Mouse (Mus musculus) heart, embryonic 13.5 days (tissue): ENCODE data around the gene Pnpla7. TPM values are rescaled to one million over a fixed set of nuclear protein-coding genes. Genes with fewer than 3 reads are reported as not detected.

Experiments used
- ATAC-seq: fragments of 200-750 bp; cut with Nextera tagmentation; 2 replicates; pipeline ENCODE4 v1.8.0; 2017; ENCODE audit warnings: moderate TSS enrichment; ENCODE audit not compliant: insufficient number of reproducible peaks, low FRiP score, low TSS enrichment; ENCODE audit errors: extremely low read depth
- H3K27ac ChIP-seq: fragments of 300-500 bp; sonication (generic); replicated peaks from 2 replicates; pipeline ENCODE4 v1.5.1; 2015; ENCODE audit warnings: moderate library complexity, mild to moderate bottlenecking, inconsistent platforms
- H3K27me3 ChIP-seq: fragments of 300-500 bp; sonication (generic); replicated peaks from 2 replicates; pipeline ENCODE4 v1.6.1; 2015; ENCODE audit warnings: mild to moderate bottlenecking, inconsistent platforms
- H3K36me3 ChIP-seq: fragments of 300-500 bp; sonication (generic); 2 replicates; pipeline ENCODE4 v1.6.1; 2015; ENCODE audit warnings: mild to moderate bottlenecking, inconsistent platforms
- H3K4me1 ChIP-seq: fragments of 300-500 bp; sonication (generic); 2 replicates; pipeline ENCODE4 v1.6.1; 2015; ENCODE audit warnings: inconsistent platforms
- H3K4me2 ChIP-seq: fragments of 300-500 bp; sonication (generic); 2 replicates; pipeline ENCODE4 v1.6.1; 2015; ENCODE audit warnings: inconsistent platforms, mild to moderate bottlenecking, moderate library complexity
- H3K4me3 ChIP-seq: fragments of 300-500 bp; sonication (generic); 2 replicates; pipeline ENCODE4 v1.5.1; 2015; ENCODE audit warnings: moderate library complexity, mild to moderate bottlenecking, inconsistent platforms
- H3K9ac ChIP-seq: fragments of 300-500 bp; sonication (generic); 2 replicates; pipeline ENCODE4 v1.6.1; 2015; ENCODE audit warnings: inconsistent platforms, mild to moderate bottlenecking, moderate library complexity
- H3K9me3 ChIP-seq: fragments of 300-500 bp; sonication (generic); 2 replicates; pipeline ENCODE4 v1.6.1; 2016; ENCODE audit warnings: inconsistent platforms
- WGBS: fragments of 180-500 bp; shearing (Covaris S2); methylation state at CpG from one replicate; pipeline ENCODE4 v1.1.7; 2015; ENCODE audit warnings: mixed read lengths; 5-methylcytosine and 5-hydroxymethylcytosine counted together
- polyA plus RNA-seq: library from polyadenylated mRNA; unstranded; fragments of >200 nt; fragmentation: Nextera tagmentation; extraction: Ambion mirVana; gene quantifications from 2 replicates; pipeline ENCODE4 v1.2.1, GENCODE M21; 2015

Pnpla7 gene
- polyA plus RNA-seq, 1 experiment from 2014 or later: 8.7 TPM

GRCm38 (mm10) chr2:25072398-25072797, 96.6 kb downstream of the Pnpla7 start:
- no peak for ATAC-seq
- no peak overlapping the region for H3K27ac ChIP-seq
- no peak overlapping the region for H3K4me3 ChIP-seq
- no peak overlapping the region for H3K9ac ChIP-seq
- no peaks in the 10 kb centered on the region for H3K9me3 ChIP-seq
- WGBS: 80% methylated on average over 4 of the region's 4 CpGs
- H3K4me2 ChIP-seq: no peak overlapping the region
- no peaks in the 10 kb centered on the region for H3K4me1 ChIP-seq
- H3K36me3 ChIP-seq: no peaks in the 10 kb centered on the region
- no peaks in the 10 kb centered on the region for H3K27me3 ChIP-seq

- no peak for ATAC-seq
- no peak overlapping the region for H3K4me2 ChIP-seq
- H3K36me3 ChIP-seq: no peaks in the 10 kb centered on the region
- peaks cover 6% of the 10 kb centered on the region; the same call in 1 of the 2 replicates for H3K27me3 ChIP-seq
- H3K9me3 ChIP-seq: no peaks in the 10 kb centered on the region
- no peaks in the 10 kb centered on the region for H3K4me1 ChIP-seq
- WGBS: 64% methylated on average over 4 of the region's 4 CpGs
- no peak overlapping the region for H3K4me3 ChIP-seq
- H3K27ac ChIP-seq: no peak overlapping the region
- no peak overlapping the region for H3K9ac ChIP-seq
These were observed 99.7 kb downstream of the Pnpla7 start for GRCm38 (mm10) chr2:25075506-25075905.

GRCm38 (mm10) chr2:25078967-25079366, 103.1 kb downstream of the Pnpla7 start:
- no peaks in the 10 kb centered on the region for H3K36me3 ChIP-seq
- H3K27me3 ChIP-seq: peaks cover 33% of the 10 kb centered on the region
- H3K4me3 ChIP-seq: no peak overlapping the region
- no peaks in the 10 kb centered on the region for H3K4me1 ChIP-seq
- ATAC-seq: no peak
- H3K4me2 ChIP-seq: no peak overlapping the region
- 44% methylated on average over 1 of the region's 1 CpGs for WGBS
- no peaks in the 10 kb centered on the region for H3K9me3 ChIP-seq
- H3K9ac ChIP-seq: no peak overlapping the region
- H3K27ac ChIP-seq: no peak overlapping the region

- ATAC-seq: no peak
- no peak within 1 kb of the TSS for H3K27ac ChIP-seq
- H3K27me3 ChIP-seq: peaks cover 37% of the 10 kb centered on the region
- no peaks in the 10 kb centered on the region for H3K9me3 ChIP-seq
- 50% methylated on average over 5 of the region's 5 CpGs for WGBS
- H3K9ac ChIP-seq: no peak within 1 kb of the TSS
- H3K4me2 ChIP-seq: no peak within 1 kb of the TSS
- no peaks in the 10 kb centered on the region for H3K4me1 ChIP-seq
- H3K36me3 ChIP-seq: no peaks in the 10 kb centered on the region
- no peak within 1 kb of the TSS for H3K4me3 ChIP-seq
These were observed 104.2 kb downstream of the Pnpla7 start, which contains the start of gene Entpd8 for GRCm38 (mm10) chr2:25080076-25080475. Entpd8 (plus strand) TSS chr2:25080304.

- no peaks in the 10 kb centered on the region for H3K9me3 ChIP-seq
- no peak overlapping the region for H3K4me2 ChIP-seq
- 75% methylated on average over 4 of the region's 4 CpGs for WGBS
- no peak for ATAC-seq
- H3K36me3 ChIP-seq: no peaks in the 10 kb centered on the region
- H3K4me3 ChIP-seq: no peak overlapping the region
- no peak overlapping the region for H3K9ac ChIP-seq
- H3K4me1 ChIP-seq: no peaks in the 10 kb centered on the region
- H3K27ac ChIP-seq: no peak overlapping the region
- H3K27me3 ChIP-seq: peaks cover 41% of the 10 kb centered on the region
These were observed 107.9 kb downstream of the Pnpla7 start for GRCm38 (mm10) chr2:25083697-25084096.

GRCm38 (mm10) chr2:25085571-25085970, 109.7 kb downstream of the Pnpla7 start:
- Histone ChIP-seq H3K9me3 (no peaks in the 10 kb centered on the region), H3K4me3 (no peak overlapping the region), H3K9ac (no peak overlapping the region), H3K4me1 (no peaks in the 10 kb centered on the region), H3K4me2 (no peak overlapping the region), H3K36me3 (no peaks in the 10 kb centered on the region), H3K27ac (no peak overlapping the region), H3K27me3 (peaks cover 35% of the 10 kb centered on the region)
- ATAC-seq: no peak
- WGBS: 81% methylated on average over 5 of the region's 5 CpGs

GRCm38 (mm10) chr2:25087842-25088241, 112.0 kb downstream of the Pnpla7 start:
- H3K27ac ChIP-seq: no peak overlapping the region
- no peak for ATAC-seq
- WGBS: 87% methylated on average over 2 of the region's 2 CpGs
- no peaks in the 10 kb centered on the region for H3K36me3 ChIP-seq
- no peak overlapping the region for H3K4me2 ChIP-seq
- no peaks in the 10 kb centered on the region for H3K9me3 ChIP-seq
- peaks cover 36% of the 10 kb centered on the region for H3K27me3 ChIP-seq
- H3K9ac ChIP-seq: no peak overlapping the region
- H3K4me1 ChIP-seq: no peaks in the 10 kb centered on the region
- H3K4me3 ChIP-seq: no peak overlapping the region

GRCm38 (mm10) chr2:25088636-25089035, 112.8 kb downstream of the Pnpla7 start:
- WGBS: 74% methylated on average over 3 of the region's 3 CpGs
- no peaks in the 10 kb centered on the region for H3K9me3 ChIP-seq
- no peaks in the 10 kb centered on the region for H3K36me3 ChIP-seq
- no peaks in the 10 kb centered on the region for H3K4me1 ChIP-seq
- H3K4me3 ChIP-seq: no peak overlapping the region
- H3K27ac ChIP-seq: no peak overlapping the region
- no peak overlapping the region for H3K9ac ChIP-seq
- no peak for ATAC-seq
- H3K27me3 ChIP-seq: peaks cover 37% of the 10 kb centered on the region
- H3K4me2 ChIP-seq: no peak overlapping the region

- no peaks in the 10 kb centered on the region for H3K36me3 ChIP-seq
- H3K4me1 ChIP-seq: peaks cover 4% of the 10 kb centered on the region; the same call in 1 of the 2 replicates
- H3K27me3 ChIP-seq: peaks cover 59% of the 10 kb centered on the region
- peak overlapping the region; percentile 52 for H3K4me2 ChIP-seq
- no peaks in the 10 kb centered on the region for H3K9me3 ChIP-seq
- no peak for ATAC-seq
- 29% methylated on average over 17 of the region's 17 CpGs for WGBS
- H3K27ac ChIP-seq: no peak overlapping the region
- H3K9ac ChIP-seq: no peak overlapping the region
- H3K4me3 ChIP-seq: peak overlapping the region; percentile 25
These were observed 118.9 kb downstream of the Pnpla7 start for GRCm38 (mm10) chr2:25094785-25095108.

- H3K4me2 ChIP-seq: peak within 1 kb of the TSS; percentile 52
- 39% methylated on average over 28 of the region's 28 CpGs for WGBS
- H3K9ac ChIP-seq: no peak within 1 kb of the TSS
- peaks cover 4% of the 10 kb centered on the region; the same call in 1 of the 2 replicates for H3K4me1 ChIP-seq
- H3K36me3 ChIP-seq: no peaks in the 10 kb centered on the region
- peak within 1 kb of the TSS; percentile 25 for H3K4me3 ChIP-seq
- H3K27ac ChIP-seq: no peak within 1 kb of the TSS
- H3K9me3 ChIP-seq: no peaks in the 10 kb centered on the region
- peaks cover 61% of the 10 kb centered on the region for H3K27me3 ChIP-seq
- ATAC-seq: no peak
These were observed 119.4 kb downstream of the Pnpla7 start, which contains the start of gene Noxa1 for GRCm38 (mm10) chr2:25095109-25095850. Noxa1 (minus strand) TSS chr2:25095149.

- peaks cover 49% of the 10 kb centered on the region for H3K27me3 ChIP-seq
- H3K36me3 ChIP-seq: no peaks in the 10 kb centered on the region
- 57% methylated on average over 3 of the region's 3 CpGs for WGBS
- peaks cover 4% of the 10 kb centered on the region; the same call in 1 of the 2 replicates for H3K4me1 ChIP-seq
- H3K9me3 ChIP-seq: no peaks in the 10 kb centered on the region
- ATAC-seq: no peak
- H3K4me3 ChIP-seq: no peak overlapping the region
- H3K4me2 ChIP-seq: no peak overlapping the region
- H3K9ac ChIP-seq: no peak overlapping the region
- no peak overlapping the region for H3K27ac ChIP-seq
These were observed 122.3 kb downstream of the Pnpla7 start for GRCm38 (mm10) chr2:25098005-25098615.

- no peak for ATAC-seq
- Histone ChIP-seq H3K4me2 (no peak overlapping the region), H3K9me3 (no peaks in the 10 kb centered on the region), H3K27me3 (peaks cover 46% of the 10 kb centered on the region), H3K4me1 (peaks cover 4% of the 10 kb centered on the region; the same call in 1 of the 2 replicates), H3K36me3 (no peaks in the 10 kb centered on the region), H3K4me3 (no peak overlapping the region), H3K27ac (no peak overlapping the region), H3K9ac (no peak overlapping the region)
- 46% methylated on average over 5 of the region's 5 CpGs for WGBS
These were observed 123.1 kb downstream of the Pnpla7 start for GRCm38 (mm10) chr2:25098956-25099355.
